Mouse (Mus musculus): ENCODE results near the gene Slc35f2.

DNA sequence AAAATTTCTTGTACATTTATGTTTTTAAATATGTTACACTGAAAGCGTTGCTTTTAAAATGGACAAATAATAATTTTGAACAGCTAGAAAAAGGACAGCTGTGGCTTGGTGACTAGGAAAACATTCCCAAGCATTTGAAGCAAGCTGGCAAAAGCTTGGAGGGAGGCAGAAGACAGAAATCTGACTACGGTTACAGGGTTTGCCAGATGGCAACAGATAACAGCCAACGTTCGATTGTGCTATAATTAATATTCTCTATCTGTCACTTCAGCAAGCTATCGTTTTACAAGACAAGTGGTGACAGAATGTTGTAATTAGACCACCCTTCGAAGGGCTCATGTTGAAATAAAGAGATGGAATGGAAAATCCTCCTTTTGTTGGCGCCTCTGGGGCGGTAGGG, 77.2 kb downstream of the Slc35f2 start:
- TF ChIP-seq CTCF (IDR thresholded peaks at IDR 0.05; ENCODE audit: insufficient read depth, low read depth, low read length) (no peak), POLR2A (IDR thresholded peaks at IDR 0.05; ENCODE audit: insufficient read depth, low read depth, low read length) (no peak)
